Mouse (Mus musculus): Measurements from ENCODE around the gene Lmo4.

DNA sequence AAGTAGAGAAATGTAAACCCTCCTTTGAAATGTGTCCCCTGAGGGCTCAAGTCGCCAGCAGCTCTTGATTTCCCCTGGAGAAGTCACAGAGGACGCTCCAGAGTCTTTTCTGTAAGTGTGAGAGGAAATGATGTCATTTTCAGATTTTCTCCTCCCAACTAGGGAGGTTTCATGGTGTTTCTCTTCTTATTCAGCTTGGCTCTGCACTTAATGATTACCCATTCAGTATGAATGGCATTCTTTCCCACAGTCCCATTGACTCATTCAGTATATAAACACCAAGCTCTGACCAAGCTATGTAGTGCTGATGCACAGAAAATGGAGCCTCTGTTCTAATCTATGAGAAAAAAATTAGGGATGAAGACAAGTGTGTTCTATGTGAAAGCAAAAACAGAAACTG lies 51.6 kb downstream of the Lmo4 start:
- TF ChIP-seq CTCF (IDR thresholded peaks at IDR 0.05; ENCODE audit: insufficient read depth, low read depth, low read length), result no peak
- no peak for TF ChIP-seq POLR2A (IDR thresholded peaks at IDR 0.05; ENCODE audit: insufficient read depth, low read depth, low read length)
